Mouse (Mus musculus) ZHBTc4 (cell line): ENCODE measurements at regions not wholly inside any gene's neighbourhood (a gene's known extent, or its start where the extent isn't known, plus 50 kb on each side); places are given as distances from the start of the nearest gene placed in this dataset.

Experiments used
- DNase-seq: peaks from one replicate; pipeline ENCODE4 v3.0.0-alpha.2; 2011; ENCODE audit warnings: low read depth, low spot score

DNA sequence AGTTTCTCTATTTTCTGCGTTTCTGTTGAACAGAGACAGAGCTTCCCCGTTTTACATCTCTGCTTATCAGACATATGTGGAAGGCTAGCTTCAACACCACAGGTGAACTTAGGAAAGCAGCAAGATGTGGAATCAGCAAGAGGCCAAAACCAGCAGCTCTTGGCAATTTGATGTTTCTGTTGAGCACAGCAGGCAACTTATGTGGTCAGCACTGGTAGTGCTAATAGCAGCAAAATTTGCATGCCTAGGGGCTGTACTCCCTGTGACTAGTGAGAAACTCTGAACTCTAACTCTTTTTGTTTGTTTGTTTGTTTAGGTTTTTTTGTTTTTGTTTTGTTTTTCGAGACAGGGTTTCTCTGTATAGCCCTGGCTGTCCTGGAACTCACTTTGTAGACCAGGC, 289.5 kb upstream of the Tet2 start:
- no peak for DNase-seq

DNA sequence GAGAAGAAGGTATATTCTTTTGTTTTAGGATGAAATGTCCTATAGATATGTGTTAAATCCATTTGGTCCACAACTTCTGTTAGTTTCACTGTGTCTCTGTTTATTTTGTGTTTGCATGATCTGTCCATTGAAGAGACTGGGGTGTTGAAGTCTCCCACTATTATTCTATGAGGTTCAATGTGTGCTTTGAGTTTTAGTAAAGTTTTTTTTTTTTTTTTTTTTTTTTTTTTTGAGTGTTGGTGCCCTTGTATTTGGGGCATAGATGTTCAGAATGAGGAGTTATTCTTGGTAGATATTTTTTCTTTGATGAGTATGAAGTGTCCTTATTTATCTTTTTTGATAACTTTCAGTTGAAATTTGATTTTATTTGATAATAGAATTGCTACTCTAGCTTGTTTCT, 301.4 kb upstream of the Tet2 start:
- DNase-seq = no peak

- no peak for DNase-seq
Measured at GRCm38 (mm10) chr3:133874383-133874782, 329.4 kb upstream of the Tet2 start.

- peak; percentile 73 for DNase-seq
Measured at GRCm38 (mm10) chr3:133876439-133877072, 331.6 kb upstream of the Tet2 start.

GRCm38 (mm10) chr3:133877310-133877709, 332.4 kb upstream of the Tet2 start:
- no peak for DNase-seq

GRCm38 (mm10) chr3:133880626-133881025, 335.7 kb upstream of the Tet2 start:
- no peak for DNase-seq

- DNase-seq = no peak
Measured at GRCm38 (mm10) chr3:133901931-133902330, 334.4 kb upstream of the Cxxc4 start.

DNA sequence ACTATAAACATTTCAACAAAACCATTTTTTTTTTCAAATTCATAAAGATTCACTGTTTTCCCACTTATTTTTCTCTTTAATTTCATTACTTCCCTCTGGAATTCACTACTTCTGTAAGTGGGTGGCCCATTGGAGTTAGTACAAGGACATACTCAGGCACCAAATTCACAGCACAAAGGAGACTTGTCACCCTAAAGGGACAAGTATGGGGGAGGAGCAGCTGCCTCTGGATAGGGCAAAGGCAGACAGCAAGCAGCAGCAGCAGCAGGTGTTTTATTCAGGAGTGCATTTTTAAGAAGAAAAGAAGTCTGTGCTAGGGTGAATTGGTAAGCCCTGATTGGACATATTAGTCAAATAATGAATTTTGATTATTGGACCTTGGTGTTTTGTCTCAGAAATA, 314.1 kb upstream of the Cxxc4 start:
- no peak for DNase-seq

GRCm38 (mm10) chr3:133965322-133965721, 271.0 kb upstream of the Cxxc4 start:
- no peak for DNase-seq

DNA sequence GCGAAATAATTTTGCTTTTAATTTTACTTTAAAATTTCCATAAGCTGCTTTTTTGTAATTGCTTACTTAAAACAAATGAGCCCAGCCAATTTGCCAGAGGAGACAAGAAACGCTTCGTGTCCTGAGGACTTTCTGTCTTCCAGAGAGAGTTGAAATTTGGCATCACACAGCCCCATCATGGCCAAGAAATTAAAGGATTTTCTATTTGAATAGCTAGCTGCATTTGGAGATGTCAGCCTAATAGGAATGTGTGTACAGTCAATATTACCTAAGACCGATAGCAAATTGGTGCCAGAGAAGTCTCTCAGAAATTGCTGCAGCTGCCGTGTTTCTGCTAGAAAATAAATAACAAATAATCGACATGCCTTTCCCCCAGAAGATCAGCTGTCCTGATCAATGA, 268.1 kb upstream of the Cxxc4 start:
- DNase-seq = no peak

- no peak for DNase-seq
Measured at GRCm38 (mm10) chr3:133972774-133973173, 263.5 kb upstream of the Cxxc4 start.

DNA sequence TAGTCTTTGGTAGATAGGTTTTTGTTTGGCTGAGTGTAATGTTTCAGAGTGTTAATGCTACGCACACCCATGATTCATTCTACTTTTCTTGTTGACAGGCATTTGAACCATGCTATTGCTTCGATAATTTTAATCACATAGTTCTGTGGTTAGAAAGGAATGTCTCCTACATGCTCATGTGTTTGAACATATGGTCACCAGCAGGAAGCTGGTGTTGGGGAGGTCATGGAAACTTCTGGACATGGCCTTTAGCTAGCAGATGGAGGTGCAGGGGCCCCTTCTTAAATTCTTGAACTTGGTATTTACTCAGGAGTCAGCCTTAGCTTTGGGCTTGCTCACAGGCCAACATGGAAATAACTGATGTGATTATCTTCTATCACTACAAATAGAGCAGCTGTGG, 248.6 kb upstream of the Cxxc4 start:
- DNase-seq = no peak

DNA sequence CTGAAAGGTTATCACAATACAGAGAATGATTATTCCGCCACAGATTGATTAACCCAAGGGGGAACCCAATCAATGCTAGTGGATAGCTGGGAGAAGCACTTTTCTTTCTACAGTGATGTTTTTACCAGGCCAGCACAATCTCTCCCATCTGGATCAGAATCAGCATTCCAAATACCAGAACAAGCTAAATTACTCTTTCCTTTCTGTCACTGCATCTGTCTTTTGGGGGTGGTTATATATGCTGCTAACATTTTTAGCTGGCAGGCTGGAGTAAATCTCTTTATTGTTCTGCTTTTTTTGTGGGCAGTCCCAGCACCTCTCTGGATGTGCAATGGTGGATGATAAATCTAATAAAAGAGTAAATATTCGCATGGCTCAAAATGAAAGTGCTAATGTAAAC, 242.3 kb upstream of the Cxxc4 start:
- no peak for DNase-seq

- DNase-seq = no peak
Measured at GRCm38 (mm10) chr3:133999965-134000364, 236.3 kb upstream of the Cxxc4 start.

- DNase-seq = no peak
Measured at GRCm38 (mm10) chr3:134000595-134000994, 235.7 kb upstream of the Cxxc4 start.

DNA sequence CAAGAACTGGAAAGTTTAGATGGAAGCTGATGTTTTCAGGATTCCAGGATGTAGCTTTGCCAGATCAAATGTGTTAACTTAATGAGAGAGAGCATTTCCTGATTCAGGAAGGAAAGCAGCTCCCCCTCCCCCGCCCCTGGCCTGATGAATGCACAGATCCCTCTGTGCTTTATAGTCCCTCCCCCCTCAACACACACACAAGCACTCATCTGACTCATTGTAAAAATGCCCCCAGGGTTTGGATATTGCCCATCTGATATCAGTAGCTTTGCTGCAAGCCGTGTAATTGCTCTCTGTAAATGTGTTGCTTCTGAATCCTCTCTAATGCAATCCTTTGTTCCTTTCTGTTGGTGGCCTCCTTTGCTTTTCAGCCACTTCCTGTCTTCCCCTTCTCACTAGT, 221.5 kb upstream of the Cxxc4 start:
- no peak for DNase-seq

DNA sequence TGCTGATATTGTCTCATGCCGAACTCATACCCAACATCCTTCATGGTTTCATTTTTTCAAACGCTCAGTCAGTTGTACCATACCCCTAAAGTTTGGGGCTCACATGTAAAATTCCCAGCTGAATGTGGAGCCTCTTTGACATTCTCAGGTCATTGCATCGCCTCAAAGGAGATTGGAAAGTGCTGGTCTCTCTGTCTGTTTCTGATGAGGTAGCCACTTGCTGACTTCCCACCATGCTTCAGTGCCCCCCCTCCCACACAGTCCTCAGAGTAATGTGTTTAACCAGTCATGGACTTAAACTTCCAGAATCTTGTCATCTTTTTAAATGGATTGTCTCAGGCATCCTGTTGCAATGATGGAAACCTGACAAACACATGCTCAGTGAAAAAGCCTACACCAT, 220.9 kb upstream of the Cxxc4 start:
- no peak for DNase-seq

- DNase-seq = no peak
Measured at GRCm38 (mm10) chr3:134033862-134034261, 202.4 kb upstream of the Cxxc4 start.

DNA sequence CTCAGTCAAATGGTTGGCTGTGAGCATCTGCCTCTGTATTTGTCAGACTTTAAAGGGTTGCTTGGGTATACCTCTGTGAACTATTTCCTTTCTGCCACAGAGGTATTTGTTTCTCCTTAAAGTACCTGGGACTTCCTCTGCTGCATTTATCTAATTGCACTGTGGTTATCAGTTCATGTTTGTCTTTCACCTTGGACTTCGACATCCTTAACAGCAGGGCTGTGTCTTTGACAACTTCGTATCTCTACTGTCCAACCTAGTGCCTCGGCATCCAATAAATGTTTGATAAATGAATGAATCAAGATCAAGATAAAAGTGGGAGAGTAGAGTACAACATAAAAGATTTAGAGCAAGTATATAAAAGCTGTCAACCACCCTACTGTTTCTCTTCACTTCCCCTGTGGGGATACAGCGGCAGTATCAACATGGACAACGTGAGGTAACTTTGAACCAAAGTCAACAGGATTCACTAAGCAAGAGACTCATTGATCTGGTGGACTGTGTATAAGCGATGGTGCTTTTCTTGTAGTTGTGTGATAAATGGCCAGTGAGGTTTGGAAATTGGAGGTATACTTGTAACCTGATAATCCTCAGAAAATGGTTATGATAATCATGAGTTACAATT, 199.9 kb upstream of the Cxxc4 start:
- no peak for DNase-seq

DNA sequence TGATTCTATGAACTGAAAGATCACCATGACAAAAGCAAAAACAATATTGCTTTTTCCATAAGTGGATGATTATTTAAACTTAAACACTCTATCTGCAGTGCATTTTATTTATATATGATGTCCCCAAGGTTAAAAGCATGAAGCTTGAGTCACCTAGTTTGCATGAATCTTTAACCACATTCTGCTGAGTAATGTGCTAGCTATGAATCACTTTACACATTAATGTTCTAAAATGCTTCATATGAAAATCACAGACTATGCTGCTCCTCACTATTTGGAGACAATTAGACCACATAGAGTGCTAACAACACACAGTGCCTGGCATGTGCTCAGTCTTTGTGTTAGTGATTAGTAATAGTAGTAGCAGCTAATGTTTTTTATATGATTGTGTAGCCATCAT, 185.6 kb upstream of the Cxxc4 start:
- DNase-seq = no peak

GRCm38 (mm10) chr3:134082461-134082860, 153.8 kb upstream of the Cxxc4 start:
- DNase-seq = no peak

DNA sequence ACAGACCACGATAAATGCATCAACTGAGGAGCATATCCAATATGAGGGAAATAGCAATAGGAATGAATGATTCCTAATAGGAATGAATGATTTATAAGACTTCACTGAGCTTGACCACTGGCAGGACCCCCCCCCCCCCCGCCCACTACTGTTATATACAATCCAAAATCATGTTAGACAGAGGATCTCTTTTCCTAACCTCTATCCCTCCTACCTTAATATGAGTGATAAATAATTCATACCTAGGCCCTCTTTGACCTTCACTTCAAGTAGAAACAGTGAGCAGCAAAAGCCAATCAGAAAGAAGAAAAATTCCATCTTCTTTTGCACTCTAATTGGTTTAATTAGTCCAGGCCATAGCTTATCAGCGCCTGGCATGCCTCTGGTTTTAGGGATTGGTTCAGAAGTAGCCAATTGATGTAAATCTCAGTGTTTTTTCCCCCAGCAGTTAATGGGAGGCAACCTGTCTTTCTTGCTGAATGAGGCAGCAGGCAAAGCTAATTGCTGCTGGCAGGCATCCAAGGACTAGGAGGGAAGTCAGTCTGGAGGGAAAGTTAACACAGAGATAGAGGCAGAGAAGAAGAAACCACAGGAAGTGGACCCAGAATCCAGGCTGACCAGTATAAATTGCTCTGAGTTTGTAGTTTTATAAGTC, 136.7 kb upstream of the Cxxc4 start:
- DNase-seq = peak; percentile 20

- DNase-seq = no peak
Measured at GRCm38 (mm10) chr3:134102151-134102738, 134.0 kb upstream of the Cxxc4 start.
